8 mouse cellular contexts compared by ENCODE assay signal in genomic region chr2:75705162-75705752, GRCm38 (mm10). TPM values are rescaled to one million over a fixed set of nuclear protein-coding genes. Genes with fewer than 3 reads are reported as not detected.
A peak's percentile ranks its signal among the peaks of the same experiment; 100 is the strongest.
DNase-seq lines count a peak whose midpoint lies in the region; ATAC-seq and TF ChIP-seq lines count a peak whose summit lies in the region.

No protein-coding gene starts in this region.

- peaks cover 61% of the 10 kb centered on the region for H3K4me1 ChIP-seq in liver, embryonic 12.5 days

- H3K9ac ChIP-seq in liver, embryonic 12.5 days = peak overlapping the region; percentile 96

- 0 out of 2 replicates have a peak, but pooled peaks cover 4% of the 10 kb centered on the region for H3K9me3 ChIP-seq in liver, embryonic 12.5 days (replicated peaks)

- peak; percentile 58 for DNase-seq in layer of hippocampus, adult 9-11 months
- no peak for DNase-seq in layer of hippocampus, postnatal 36 days
- DNase-seq in embryo, embryonic 10.5 days (ENCODE audit: low spot score) = peak; percentile 69
- peak; percentile 69 for DNase-seq in heart, postnatal 4 days
- DNase-seq in thymus, adult 18-20 months = no peak
- DNase-seq in T-cell, adult 2 months (ENCODE audit: low spot score) = no peak

- no peak for TF ChIP-seq POLR2A in myocyte (IDR thresholded peaks at IDR 0.05; ENCODE audit: insufficient read length, low read depth)

- peaks cover 10% of the 10 kb centered on the region for H3K36me3 ChIP-seq in liver, embryonic 12.5 days
- no peaks in the 10 kb centered on the region for H3K36me3 ChIP-seq in myocyte (ENCODE audit: control insufficient read depth, insufficient read depth)

- peaks cover 32% of the 10 kb centered on the region for H3K79me2 ChIP-seq in myocyte (ENCODE audit: control insufficient read depth, insufficient read depth)

- peak overlapping the region; percentile 71 for H3K4me2 ChIP-seq in liver, embryonic 12.5 days
- H3K4me2 ChIP-seq in myocyte (ENCODE audit: low read depth) = peak overlapping the region; percentile 90

- ATAC-seq in liver, embryonic 12.5 days = no peak

- WGBS in liver, embryonic 12.5 days (ENCODE audit: insufficient replicate concordance) = 7% methylated on average over 19 of the region's 19 CpGs

- H3K27me3 ChIP-seq in liver, embryonic 12.5 days (replicated peaks) = no peaks in the 10 kb centered on the region
- H3K27me3 ChIP-seq in myocyte (ENCODE audit: control insufficient read depth, insufficient read depth, insufficient read length) = no peaks in the 10 kb centered on the region

- peak overlapping the region; percentile 84 for H3ac ChIP-seq in myocyte (ENCODE audit: control insufficient read depth, insufficient read length)

- H3K4me3 ChIP-seq in liver, embryonic 12.5 days = peak overlapping the region; percentile 80
- H3K4me3 ChIP-seq in myocyte = peak overlapping the region; percentile 89

- H3K27ac ChIP-seq in liver, embryonic 12.5 days = peak overlapping the region; percentile 99

TF ChIP-seq in myocyte, 11 proteins besides CTCF, POLR2A, EP300 and RAD21:
- TF ChIP-seq REST (IDR thresholded peaks at IDR 0.05; ENCODE audit: insufficient read depth, insufficient read length) = no peak
- no peak for TF ChIP-seq MYOD1 (IDR thresholded peaks at IDR 0.05; ENCODE audit: control insufficient read depth in 1 of 3, insufficient read length in 2 of 3, low read depth in 2 of 3)
- no peak for TF ChIP-seq SRF (IDR thresholded peaks at IDR 0.05; ENCODE audit: control insufficient read depth, insufficient read length, low read depth)
- TF ChIP-seq MAX (IDR thresholded peaks at IDR 0.05; ENCODE audit: low read depth) = no peak
- no peak for TF ChIP-seq USF1 (IDR thresholded peaks at IDR 0.05; ENCODE audit: low read depth)
- no peak for TF ChIP-seq CEBPB (IDR thresholded peaks at IDR 0.05; ENCODE audit: insufficient read depth, poor library complexity, severe bottlenecking)
- no peak for TF ChIP-seq E2F4 (IDR thresholded peaks at IDR 0.05; ENCODE audit: insufficient read depth)
- TF ChIP-seq MYOG (IDR thresholded peaks at IDR 0.05; ENCODE audit: control insufficient read depth in 1 of 3, insufficient read depth in 1 of 3, insufficient read length in 2 of 3, low read depth in 2 of 3) = no peak
- TF ChIP-seq TCF12 (IDR thresholded peaks at IDR 0.05; ENCODE audit: insufficient read depth, poor library complexity, severe bottlenecking) = no peak
- no peak for TF ChIP-seq TCF3 (IDR thresholded peaks at IDR 0.05; ENCODE audit: insufficient read length, low read depth)
- TF ChIP-seq POLR2AphosphoS2 (IDR thresholded peaks at IDR 0.05; ENCODE audit: insufficient read length, low read depth) = no peak

RNA-seq across cellular contexts. Expression of gene Nfe2l2, which starts 0.8 kb away (rescaled TPM):
- 10 to 100 TPM; 11.4 to 13.5 TPM for total RNA-seq in layer of hippocampus, postnatal 36 days (2021)
- 10 to 100 TPM; 53.2 to 54.5 TPM for total RNA-seq in heart, postnatal 4 days (2021)
- 51.9 and 53.1 TPM in 2 replicates for polyA plus RNA-seq in liver, embryonic 12.5 days (2016; fragmentation: Nextera tagmentation; extraction: Ambion mirVana)
- polyA plus RNA-seq in myocyte (2012; fragmentation: generic; extraction: Trizol) = 74.1 TPM

RNA-seq across cellular contexts. Expression of gene Hnrnpa3, which starts 46.2 kb away (rescaled TPM):
- total RNA-seq in layer of hippocampus, postnatal 36 days (2021) = 100 to 1,000 TPM; 319 to 330 TPM
- total RNA-seq in heart, postnatal 4 days (2021) = 100 to 1,000 TPM; 504 to 509 TPM
- polyA plus RNA-seq in liver, embryonic 12.5 days (2016; fragmentation: Nextera tagmentation; extraction: Ambion mirVana) = 199 and 204 TPM in 2 replicates
- 193 TPM for polyA plus RNA-seq in myocyte (2012; fragmentation: generic; extraction: Trizol)

Comparison
In these comparisons a context has a peak if more than half of its experiments do, and no peak if none do; other contexts are left out.
1. DNase-seq: peak in layer of hippocampus, adult 9-11 months (single experiment), embryo, embryonic 10.5 days (single experiment) and heart, postnatal 4 days (single experiment); none in layer of hippocampus, postnatal 36 days (0 of 2), thymus, adult 18-20 months (0 of 2) and T-cell, adult 2 months (single experiment).